Mouse (Mus musculus) layer of hippocampus, adult 2 months (tissue): Measurements from ENCODE around the gene Izumo4. TPM values are rescaled to one million over a fixed set of nuclear protein-coding genes. Genes with fewer than 3 reads are reported as not detected.
A peak's percentile ranks its signal among the peaks of the same experiment; 100 is the strongest.

Experiments
- DNase-seq, 2 experiments: peaks; one replicate each; pipeline ENCODE4 v3.0.0; 2022; ENCODE audit warnings: low spot score in 2 of 2
- H3K27ac ChIP-seq: fragments of 200-600 bp; 2 replicates; pipeline ENCODE4 v1.8.1; 2022
- H3K4me3 ChIP-seq: fragments of 200-600 bp; 2 replicates; pipeline ENCODE4 v1.8.1; 2022; ENCODE audit warnings: mild to moderate bottlenecking
- CTCF ChIP-seq: fragments of 200-600 bp; conservative IDR thresholded peaks from 2 replicates; pipeline ENCODE4 v1.8.1; 2022; ENCODE audit warnings: antibody characterized with exemption, mild to moderate bottlenecking, moderate library complexity
- total RNA-seq, 2 experiments: library from RNA; stranded (reverse); gene quantifications; 2 replicates each; pipeline ENCODE4 v1.2.3; 2021

Izumo4 gene
- total RNA-seq, 2 experiments from 2014 or later = 65.0 to 69.0 TPM

GRCm38 (mm10) chr10:80698605-80699004, 3.4 kb upstream of the Izumo4 start:
- H3K27ac ChIP-seq = no peak overlapping the region
- TF ChIP-seq CTCF = no peak
- no peak overlapping the region for H3K4me3 ChIP-seq
- no peak for DNase-seq

DNA sequence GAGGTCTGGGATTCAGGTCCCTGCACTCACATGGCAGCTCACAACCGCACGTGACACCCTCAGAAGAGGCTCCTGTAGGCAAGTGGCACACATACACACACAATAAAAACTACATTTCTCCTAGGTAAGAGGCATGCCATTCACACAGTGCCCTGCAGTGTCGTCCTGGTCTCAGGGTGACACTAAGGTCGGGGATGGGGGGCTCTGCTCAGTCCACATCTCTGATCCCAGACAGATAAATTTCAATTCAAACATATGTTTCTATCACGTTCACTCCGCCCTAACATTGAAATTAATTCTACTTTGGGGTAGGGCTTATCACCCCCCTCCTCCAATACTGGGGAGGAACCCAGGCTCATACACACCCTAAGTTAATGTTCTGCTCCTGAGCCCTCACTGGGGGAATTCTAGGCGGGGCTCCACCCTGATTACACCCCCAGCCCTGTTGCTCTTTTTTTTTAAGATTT, 1.9 kb upstream of the Izumo4 start:
- TF ChIP-seq CTCF = no peak
- no peak overlapping the region for H3K4me3 ChIP-seq
- DNase-seq = no peak
- H3K27ac ChIP-seq = no peak overlapping the region

DNA sequence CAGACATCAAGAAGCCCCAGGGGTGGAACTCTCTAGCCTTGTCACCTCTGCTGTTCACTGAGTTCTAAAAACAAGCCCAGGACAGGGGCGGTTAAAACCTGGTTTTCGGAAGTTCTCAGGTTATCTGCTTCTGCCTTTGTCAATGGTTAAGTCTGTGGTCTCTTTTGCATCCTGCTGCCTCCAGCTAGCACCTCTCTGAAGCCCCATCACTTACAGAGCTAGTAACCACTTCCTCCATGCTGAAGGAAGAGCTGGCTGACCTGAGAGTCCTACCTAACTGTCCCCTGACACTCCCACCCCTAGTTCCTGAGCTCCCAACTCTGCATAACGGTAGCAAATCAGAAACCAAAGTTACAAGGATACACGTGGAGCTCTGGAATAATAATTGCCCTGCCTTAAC, 1.3 kb upstream of the Izumo4 start:
- TF ChIP-seq CTCF = no peak
- DNase-seq = no peak
- H3K27ac ChIP-seq = no peak overlapping the region
- peak overlapping the region; percentile 81; the same call in 1 of the 2 replicates for H3K4me3 ChIP-seq

DNA sequence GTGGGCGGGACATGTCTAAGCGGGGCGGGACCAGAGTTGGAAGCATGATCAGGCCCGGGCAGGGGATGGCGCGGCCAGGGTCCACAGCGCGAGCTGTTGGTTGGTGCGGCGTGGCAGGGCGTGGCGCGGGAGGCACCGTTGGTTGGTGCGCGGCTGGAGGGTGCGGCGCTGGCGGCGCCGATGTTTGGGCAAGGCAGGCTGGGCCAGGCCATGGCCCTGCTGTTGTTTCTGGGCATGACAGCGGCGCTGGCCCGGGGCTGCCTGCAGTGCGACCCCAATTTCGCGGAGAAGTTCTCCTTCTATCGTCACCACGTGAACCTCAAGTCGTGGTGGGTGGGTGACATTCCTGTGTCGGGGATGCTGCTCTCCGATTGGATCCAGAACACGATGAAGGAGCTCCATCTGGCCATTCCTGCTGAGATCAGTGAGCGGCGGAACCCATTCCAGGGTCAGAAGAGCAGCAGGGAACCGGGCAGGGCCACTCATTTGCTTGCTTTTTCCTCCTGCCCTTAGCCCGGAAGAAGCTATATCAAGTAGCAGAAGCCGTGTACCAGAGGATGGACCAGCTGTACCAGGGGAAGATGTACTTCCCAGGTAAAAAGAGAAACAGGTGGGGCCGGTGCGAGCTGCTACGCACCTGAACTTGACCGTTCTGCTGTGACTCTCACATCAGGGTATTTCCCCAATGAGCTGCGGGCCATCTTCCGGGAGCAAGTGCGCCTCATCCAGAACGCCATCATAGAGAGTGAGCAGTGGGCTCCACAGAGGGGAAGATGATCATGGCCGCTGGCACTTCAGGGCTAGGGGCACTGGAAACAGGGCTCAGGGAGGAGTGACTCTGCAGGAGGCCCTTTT, 779 bp downstream of the Izumo4 start:
- peak overlapping the region; percentile 91 for H3K27ac ChIP-seq
- DNase-seq = peak; percentile 94 to 95
- TF ChIP-seq CTCF = peak; percentile 35

DNA sequence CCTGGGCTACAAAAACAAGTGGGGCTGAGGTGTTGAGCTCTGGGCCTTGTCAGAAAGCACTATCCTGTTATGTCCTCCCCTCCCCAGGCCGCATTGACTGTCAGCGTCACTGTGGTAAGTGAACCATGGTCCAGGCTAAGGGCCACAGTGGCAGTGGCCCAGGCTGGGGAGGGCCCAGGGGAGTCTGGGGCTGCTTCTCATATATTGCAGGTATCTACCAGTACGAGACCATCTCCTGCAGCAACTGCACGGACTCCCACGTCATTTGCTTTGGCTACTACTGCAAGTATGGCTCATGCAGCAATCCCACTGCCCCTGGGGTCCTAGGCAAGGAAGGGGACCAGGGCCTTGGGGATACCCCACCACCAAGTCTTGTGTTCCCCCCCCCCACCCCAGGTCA, 1.7 kb downstream of the Izumo4 start:
- Histone ChIP-seq H3K27ac (peak overlapping the region; percentile 91), H3K4me3 (peak overlapping the region; percentile 81)
- TF ChIP-seq CTCF = no peak
- no peak for DNase-seq

More for the DNA sequence above, 779 bp downstream of the Izumo4 start:
- peak overlapping the region; percentile 81 for H3K4me3 ChIP-seq

- Histone ChIP-seq H3K27ac (peak overlapping the region; percentile 91; the same call in 1 of the 2 replicates), H3K4me3 (no peak overlapping the region)
- DNase-seq = no peak
- TF ChIP-seq CTCF = no peak
These were observed 2.4 kb downstream of the Izumo4 start for GRCm38 (mm10) chr10:80704418-80704817.

GRCm38 (mm10) chr10:80705033-80705432, 3.0 kb downstream of the Izumo4 start:
- H3K4me3 ChIP-seq = no peak overlapping the region
- H3K27ac ChIP-seq = peak overlapping the region; percentile 32; the same call in 1 of the 2 replicates
- no peak for TF ChIP-seq CTCF
- DNase-seq = no peak

- H3K27ac ChIP-seq = 0 out of 2 replicates have a peak overlapping the region, but pooled peaks have one; percentile 32
- no peak for TF ChIP-seq CTCF
- H3K4me3 ChIP-seq = no peak overlapping the region
- no peak for DNase-seq
These were observed 3.5 kb downstream of the Izumo4 start for GRCm38 (mm10) chr10:80705479-80705878.

GRCm38 (mm10) chr10:80710834-80711233, 8.8 kb downstream of the Izumo4 start:
- no peak overlapping the region for H3K4me3 ChIP-seq
- no peak for TF ChIP-seq CTCF
- DNase-seq = no peak
- no peak overlapping the region for H3K27ac ChIP-seq

GRCm38 (mm10) chr10:80717281-80717680, 15.3 kb downstream of the Izumo4 start:
- no peak for TF ChIP-seq CTCF
- no peak for DNase-seq

DNA sequence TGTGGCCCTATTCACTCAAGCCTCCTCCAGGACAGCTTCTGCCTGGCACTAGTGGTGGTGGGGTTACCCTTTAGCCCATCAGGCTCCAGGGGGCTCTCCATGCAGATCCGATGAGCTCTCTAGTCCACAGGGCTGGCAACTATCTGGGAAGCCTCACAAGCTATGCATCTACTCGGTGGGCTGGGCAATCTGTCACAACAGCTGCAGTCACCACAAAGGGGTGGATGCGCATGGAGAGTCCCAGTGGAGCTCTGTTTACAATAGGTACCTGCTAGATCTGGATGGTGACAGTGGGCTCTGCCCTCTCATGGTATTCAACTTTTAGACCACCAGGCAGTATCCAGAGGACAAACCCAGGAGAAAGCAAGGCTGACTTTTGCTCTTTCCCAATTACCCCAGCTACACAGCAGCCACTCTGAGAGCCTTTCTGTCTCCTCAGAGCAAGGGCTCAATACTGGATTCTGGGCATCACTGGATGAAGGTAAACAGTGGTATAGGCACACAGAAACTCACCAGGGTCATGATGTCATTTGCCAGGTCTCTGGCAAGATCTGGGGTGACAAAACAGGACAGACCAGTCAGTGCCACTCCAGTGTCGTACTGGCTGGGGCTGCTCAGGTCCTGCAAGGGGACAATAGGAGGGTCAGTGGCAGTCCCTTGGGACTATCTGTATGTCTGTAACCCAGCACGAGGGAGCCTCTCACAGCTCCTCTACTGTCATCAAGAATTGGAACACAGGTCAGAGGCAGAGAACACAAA, 25.6 kb downstream of the Izumo4 start:
- H3K4me3 ChIP-seq = no peak overlapping the region
- H3K27ac ChIP-seq = no peak overlapping the region
- DNase-seq = no peak
- TF ChIP-seq CTCF = no peak

More at GRCm38 (mm10) chr10:80717281-80717680, 15.3 kb downstream of the Izumo4 start:
- Histone ChIP-seq H3K27ac (no peak overlapping the region), H3K4me3 (no peak overlapping the region)

DNA sequence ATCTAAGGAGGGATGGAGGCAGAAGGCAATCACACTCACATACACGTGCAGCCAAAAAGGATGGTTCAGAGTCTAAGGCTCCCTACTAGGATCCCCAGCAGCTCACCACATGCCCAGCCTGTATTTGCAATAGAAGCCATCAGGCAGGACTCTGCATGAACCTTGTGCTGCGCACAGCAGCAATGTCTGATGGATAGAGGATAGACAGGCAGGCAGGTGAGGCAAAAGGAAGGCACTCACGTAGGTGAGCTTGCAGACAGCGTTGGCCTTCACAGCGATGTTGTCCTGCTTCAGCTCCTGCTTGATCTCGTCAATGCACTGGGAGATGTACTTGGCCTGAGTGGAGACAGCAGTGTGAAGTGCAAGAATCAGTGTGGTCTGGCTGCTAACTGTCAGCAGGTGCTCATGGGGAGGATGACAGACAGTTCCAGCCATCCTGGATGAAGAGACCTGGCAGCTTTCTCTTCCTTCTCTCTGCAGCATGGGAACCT, 30.7 kb downstream of the Izumo4 start:
- H3K4me3 ChIP-seq = no peak overlapping the region
- no peak for TF ChIP-seq CTCF

GRCm38 (mm10) chr10:80736731-80737130, 34.7 kb downstream of the Izumo4 start:
- peak overlapping the region; percentile 71 for H3K27ac ChIP-seq
- no peak overlapping the region for H3K4me3 ChIP-seq
- TF ChIP-seq CTCF = no peak
- no peak for DNase-seq

More for the DNA sequence above, 30.7 kb downstream of the Izumo4 start:
- H3K27ac ChIP-seq = no peak overlapping the region
- DNase-seq = no peak
